Mouse (Mus musculus): ENCODE measurements at regions not wholly inside any gene's neighbourhood (a gene's known extent, or its start where the extent isn't known, plus 50 kb on each side); places are given as distances from the start of the nearest gene placed in this dataset.

- H3K27ac ChIP-seq (ENCODE audit: low read length) = no peak overlapping the region
- H3K9me3 ChIP-seq (replicated peaks; ENCODE audit: control insufficient read depth, low read length) = no peaks in the 10 kb centered on the region; the same call in 1 of the 2 replicates
- H3K27me3 ChIP-seq (ENCODE audit: control insufficient read depth, insufficient read depth, low read length) = no peaks in the 10 kb centered on the region
- 44% methylated on average over 6 of the region's 6 CpGs for WGBS
- ATAC-seq (replicated peaks; ENCODE audit: extremely low read depth, insufficient read depth, low FRiP score) = no peak; the same call in 1 of the 2 replicates
- no peak overlapping the region for H3K4me3 ChIP-seq (ENCODE audit: low read length)
- H3K4me2 ChIP-seq (ENCODE audit: low read depth, low read length) = no peak overlapping the region
- peaks cover 7% of the 10 kb centered on the region for H3K4me1 ChIP-seq (ENCODE audit: control insufficient read depth, insufficient read depth, low read length)
- no peak overlapping the region for H3K9ac ChIP-seq (ENCODE audit: low read length)
- no peaks in the 10 kb centered on the region for H3K36me3 ChIP-seq (ENCODE audit: control insufficient read depth, insufficient read depth)
Measured at GRCm38 (mm10) chr6:17157270-17157669, 92.3 kb downstream of the Tes start.

GRCm38 (mm10) chr6:17169971-17170781 is 105.2 kb downstream of the Tes start:
- H3K4me2 ChIP-seq (ENCODE audit: low read depth, low read length) = peak overlapping the region; percentile 52
- H3K9me3 ChIP-seq (replicated peaks; ENCODE audit: control insufficient read depth, low read length) = no peaks in the 10 kb centered on the region
- 29% methylated on average over 18 of the region's 18 CpGs for WGBS
- peak overlapping the region; percentile 89 for H3K27ac ChIP-seq (ENCODE audit: low read length)
- no peaks in the 10 kb centered on the region for H3K36me3 ChIP-seq (ENCODE audit: control insufficient read depth, insufficient read depth)
- ATAC-seq (replicated peaks; ENCODE audit: extremely low read depth, insufficient read depth, low FRiP score) = peak; percentile 87
- no peaks in the 10 kb centered on the region for H3K27me3 ChIP-seq (ENCODE audit: control insufficient read depth, insufficient read depth, low read length)
- H3K9ac ChIP-seq (ENCODE audit: low read length) = 0 out of 2 replicates have a peak overlapping the region, but pooled peaks have one; percentile 38
- H3K4me3 ChIP-seq (ENCODE audit: low read length) = peak overlapping the region; percentile 19
- H3K4me1 ChIP-seq (ENCODE audit: control insufficient read depth, insufficient read depth, low read length) = peaks cover 24% of the 10 kb centered on the region

GRCm38 (mm10) chr6:17170782-17171272 is 105.9 kb downstream of the Tes start:
- Histone ChIP-seq H3K4me2 (ENCODE audit: low read depth, low read length) (peak overlapping the region; percentile 52), H3K9me3 (replicated peaks; ENCODE audit: control insufficient read depth, low read length) (no peaks in the 10 kb centered on the region), H3K9ac (ENCODE audit: low read length) (no peak overlapping the region), H3K4me1 (ENCODE audit: control insufficient read depth, insufficient read depth, low read length) (peaks cover 20% of the 10 kb centered on the region), H3K36me3 (ENCODE audit: control insufficient read depth, insufficient read depth) (no peaks in the 10 kb centered on the region), H3K27ac (ENCODE audit: low read length) (peak overlapping the region; percentile 89), H3K4me3 (ENCODE audit: low read length) (peak overlapping the region; percentile 19), H3K27me3 (ENCODE audit: control insufficient read depth, insufficient read depth, low read length) (no peaks in the 10 kb centered on the region)
- WGBS = 32% methylated on average over 7 of the region's 7 CpGs
- peak; percentile 66 for ATAC-seq (replicated peaks; ENCODE audit: extremely low read depth, insufficient read depth, low FRiP score)

GRCm38 (mm10) chr6:17171273-17172011 is 106.5 kb downstream of the Tes start:
- H3K4me2 ChIP-seq (ENCODE audit: low read depth, low read length) = peak overlapping the region; percentile 52

GRCm38 (mm10) chr6:17172050-17172449 is 107.1 kb downstream of the Tes start:
- Histone ChIP-seq H3K4me1 (ENCODE audit: control insufficient read depth, insufficient read depth, low read length) (peaks cover 24% of the 10 kb centered on the region), H3K27ac (ENCODE audit: low read length) (peak overlapping the region; percentile 89), H3K4me3 (ENCODE audit: low read length) (no peak overlapping the region), H3K4me2 (ENCODE audit: low read depth, low read length) (no peak overlapping the region), H3K36me3 (ENCODE audit: control insufficient read depth, insufficient read depth) (no peaks in the 10 kb centered on the region), H3K27me3 (ENCODE audit: control insufficient read depth, insufficient read depth, low read length) (no peaks in the 10 kb centered on the region), H3K9ac (ENCODE audit: low read length) (no peak overlapping the region), H3K9me3 (replicated peaks; ENCODE audit: control insufficient read depth, low read length) (no peaks in the 10 kb centered on the region)
- no peak for ATAC-seq (replicated peaks; ENCODE audit: extremely low read depth, insufficient read depth, low FRiP score)
- WGBS = 61% methylated on average over 1 of the region's 1 CpGs

More at GRCm38 (mm10) chr6:17171273-17172011, 106.5 kb downstream of the Tes start:
- Histone ChIP-seq H3K9ac (ENCODE audit: low read length) (peak overlapping the region; percentile 50), H3K36me3 (ENCODE audit: control insufficient read depth, insufficient read depth) (no peaks in the 10 kb centered on the region), H3K4me3 (ENCODE audit: low read length) (no peak overlapping the region), H3K4me1 (ENCODE audit: control insufficient read depth, insufficient read depth, low read length) (peaks cover 20% of the 10 kb centered on the region), H3K27me3 (ENCODE audit: control insufficient read depth, insufficient read depth, low read length) (no peaks in the 10 kb centered on the region), H3K9me3 (replicated peaks; ENCODE audit: control insufficient read depth, low read length) (no peaks in the 10 kb centered on the region), H3K27ac (ENCODE audit: low read length) (peak overlapping the region; percentile 89)
- WGBS = 22% methylated on average over 17 of the region's 17 CpGs
- ATAC-seq (replicated peaks; ENCODE audit: extremely low read depth, insufficient read depth, low FRiP score) = peak; percentile 3; the same call in 1 of the 2 replicates

GRCm38 (mm10) chr6:17177153-17177552 is 103.8 kb upstream of the Cav2 start:
- 38% methylated on average over 7 of the region's 7 CpGs for WGBS
- peak; percentile 52; the same call in 1 of the 2 replicates for ATAC-seq (replicated peaks; ENCODE audit: extremely low read depth, insufficient read depth, low FRiP score)
- Histone ChIP-seq H3K36me3 (ENCODE audit: control insufficient read depth, insufficient read depth) (no peaks in the 10 kb centered on the region), H3K4me1 (ENCODE audit: control insufficient read depth, insufficient read depth, low read length) (peaks cover 6% of the 10 kb centered on the region; the same call in 1 of the 2 replicates), H3K9me3 (replicated peaks; ENCODE audit: control insufficient read depth, low read length) (no peaks in the 10 kb centered on the region), H3K9ac (ENCODE audit: low read length) (no peak overlapping the region), H3K27me3 (ENCODE audit: control insufficient read depth, insufficient read depth, low read length) (no peaks in the 10 kb centered on the region), H3K4me2 (ENCODE audit: low read depth, low read length) (no peak overlapping the region; the same call in 1 of the 2 replicates), H3K27ac (ENCODE audit: low read length) (peak overlapping the region; percentile 77), H3K4me3 (ENCODE audit: low read length) (no peak overlapping the region)

GRCm38 (mm10) chr6:17179476-17179875 is 101.5 kb upstream of the Cav2 start:
- Histone ChIP-seq H3K27ac (ENCODE audit: low read length) (no peak overlapping the region), H3K9me3 (replicated peaks; ENCODE audit: control insufficient read depth, low read length) (no peaks in the 10 kb centered on the region), H3K4me3 (ENCODE audit: low read length) (no peak overlapping the region), H3K4me2 (ENCODE audit: low read depth, low read length) (no peak overlapping the region), H3K9ac (ENCODE audit: low read length) (no peak overlapping the region), H3K36me3 (ENCODE audit: control insufficient read depth, insufficient read depth) (no peaks in the 10 kb centered on the region), H3K27me3 (ENCODE audit: control insufficient read depth, insufficient read depth, low read length) (no peaks in the 10 kb centered on the region), H3K4me1 (ENCODE audit: control insufficient read depth, insufficient read depth, low read length) (peaks cover 6% of the 10 kb centered on the region; the same call in 1 of the 2 replicates)
- WGBS = 63% methylated on average over 1 of the region's 1 CpGs
- no peak for ATAC-seq (replicated peaks; ENCODE audit: extremely low read depth, insufficient read depth, low FRiP score)

GRCm38 (mm10) chr6:17186604-17187003 is 94.4 kb upstream of the Cav2 start:
- 81% methylated on average over 5 of the region's 5 CpGs for WGBS
- no peak overlapping the region for H3K9ac ChIP-seq (ENCODE audit: low read length)
- H3K27ac ChIP-seq (ENCODE audit: low read length) = no peak overlapping the region
- no peak overlapping the region for H3K4me2 ChIP-seq (ENCODE audit: low read depth, low read length)
- no peaks in the 10 kb centered on the region for H3K36me3 ChIP-seq (ENCODE audit: control insufficient read depth, insufficient read depth)
- H3K27me3 ChIP-seq (ENCODE audit: control insufficient read depth, insufficient read depth, low read length) = no peaks in the 10 kb centered on the region
- no peaks in the 10 kb centered on the region for H3K4me1 ChIP-seq (ENCODE audit: control insufficient read depth, insufficient read depth, low read length)
- no peaks in the 10 kb centered on the region for H3K9me3 ChIP-seq (replicated peaks; ENCODE audit: control insufficient read depth, low read length)
- ATAC-seq (replicated peaks; ENCODE audit: extremely low read depth, insufficient read depth, low FRiP score) = no peak
- H3K4me3 ChIP-seq (ENCODE audit: low read length) = no peak overlapping the region

GRCm38 (mm10) chr6:17187106-17187505 is 93.9 kb upstream of the Cav2 start:
- H3K4me1 ChIP-seq (ENCODE audit: control insufficient read depth, insufficient read depth, low read length) = no peaks in the 10 kb centered on the region
- no peaks in the 10 kb centered on the region for H3K9me3 ChIP-seq (replicated peaks; ENCODE audit: control insufficient read depth, low read length)
- no peak for ATAC-seq (replicated peaks; ENCODE audit: extremely low read depth, insufficient read depth, low FRiP score)
- no peak overlapping the region for H3K9ac ChIP-seq (ENCODE audit: low read length)
- no peaks in the 10 kb centered on the region for H3K36me3 ChIP-seq (ENCODE audit: control insufficient read depth, insufficient read depth)
- no peak overlapping the region for H3K4me2 ChIP-seq (ENCODE audit: low read depth, low read length)
- no peak overlapping the region for H3K4me3 ChIP-seq (ENCODE audit: low read length)
- WGBS = 66% methylated on average over 4 of the region's 4 CpGs
- no peak overlapping the region for H3K27ac ChIP-seq (ENCODE audit: low read length)
- no peaks in the 10 kb centered on the region for H3K27me3 ChIP-seq (ENCODE audit: control insufficient read depth, insufficient read depth, low read length)
